Mouse (Mus musculus) heart, embryonic 12.5 days (tissue): ENCODE data around the gene H2-Q4. TPM values are rescaled to one million over a fixed set of nuclear protein-coding genes. Genes with fewer than 3 reads are reported as not detected.
A peak's percentile ranks its signal among the peaks of the same experiment; 100 is the strongest.
"Not testable (repeated sequence)": the region's sequence is repeated elsewhere in the genome, so short reads cannot be mapped to it uniquely, and the experiment has no call there.

Source experiments
- ATAC-seq: fragments of 200-750 bp; cut with Nextera tagmentation; 2 replicates; pipeline ENCODE4 v1.8.0; 2017; ENCODE audit warnings: moderate TSS enrichment, moderate library complexity; ENCODE audit not compliant: insufficient number of reproducible peaks, low FRiP score
- H3K27ac ChIP-seq: fragments of 300-500 bp; sonication (generic); 2 replicates; pipeline ENCODE4 v1.5.1; 2016; ENCODE audit warnings: mild to moderate bottlenecking, moderate library complexity; ENCODE audit not compliant: poor library complexity, severe bottlenecking
- H3K27me3 ChIP-seq: fragments of 300-500 bp; sonication (generic); replicated peaks from 2 replicates; pipeline ENCODE4 v1.6.1; 2016; ENCODE audit warnings: mild to moderate bottlenecking, moderate library complexity
- H3K36me3 ChIP-seq: fragments of 300-500 bp; sonication (generic); 2 replicates; pipeline ENCODE4 v1.6.1; 2016; ENCODE audit warnings: mild to moderate bottlenecking, moderate library complexity
- H3K4me1 ChIP-seq: fragments of 300-500 bp; sonication (generic); replicated peaks from 2 replicates; pipeline ENCODE4 v1.6.1; 2016; ENCODE audit warnings: mild to moderate bottlenecking
- H3K4me2 ChIP-seq: fragments of 300-500 bp; sonication (generic); 2 replicates; pipeline ENCODE4 v1.6.1; 2016; ENCODE audit warnings: mild to moderate bottlenecking, moderate library complexity
- H3K4me3 ChIP-seq: fragments of 300-500 bp; sonication (generic); 2 replicates; pipeline ENCODE4 v1.5.1; 2016; ENCODE audit warnings: mild to moderate bottlenecking
- H3K9ac ChIP-seq: fragments of 300-500 bp; sonication (generic); 2 replicates; pipeline ENCODE4 v1.6.1; 2016; ENCODE audit warnings: mild to moderate bottlenecking, moderate library complexity
- H3K9me3 ChIP-seq: fragments of 300-500 bp; sonication (generic); replicated peaks from 2 replicates; pipeline ENCODE4 v1.6.1; 2016; ENCODE audit warnings: mild to moderate bottlenecking, moderate library complexity
- WGBS: fragments of 180-500 bp; shearing (Covaris S2); methylation state at CpG from one replicate; pipeline ENCODE4 v1.1.7; 2016; 5-methylcytosine and 5-hydroxymethylcytosine counted together
- polyA plus RNA-seq: library from polyadenylated mRNA; unstranded; fragments of >200 nt; fragmentation: Nextera tagmentation; extraction: Ambion mirVana; gene quantifications from 2 replicates; pipeline ENCODE4 v1.2.1, GENCODE M21; 2016

H2-Q4 gene
- polyA plus RNA-seq, 1 experiment from 2014 or later = 1.9 TPM

GRCm38 (mm10) chr17:35379729-35380451, 473 bp downstream of the H2-Q4 start:
- peaks cover 10% of the 10 kb centered on the region; the same call in 1 of the 2 replicates for H3K27me3 ChIP-seq
- 0 out of 2 replicates have a peak, but pooled peaks cover 11% of the 10 kb centered on the region for H3K9me3 ChIP-seq
- H3K9ac ChIP-seq = peak overlapping the region; percentile 68
- no peak overlapping the region for H3K27ac ChIP-seq
- ATAC-seq = peak; percentile 66
- peak overlapping the region; percentile 99 for H3K4me2 ChIP-seq
- H3K36me3 ChIP-seq = no peaks in the 10 kb centered on the region
- WGBS = 2% methylated on average over 69 of the region's 70 CpGs
- peak overlapping the region; percentile 62 for H3K4me3 ChIP-seq
- H3K4me1 ChIP-seq = no peaks in the 10 kb centered on the region

- not testable (repeated sequence) for ATAC-seq, H3K4me1 ChIP-seq, H3K9me3 ChIP-seq, H3K4me2 ChIP-seq, H3K9ac ChIP-seq, H3K27ac ChIP-seq, H3K4me3 ChIP-seq, H3K36me3 ChIP-seq, H3K27me3 ChIP-seq
- 8% methylated on average over 7 of the region's 7 CpGs for WGBS
Measured at GRCm38 (mm10) chr17:35389796-35390195, 10.4 kb downstream of the H2-Q4 start.

- H3K27ac ChIP-seq, H3K9me3 ChIP-seq: not testable (repeated sequence)
- 52% methylated on average over 2 of the region's 2 CpGs for WGBS
Measured at GRCm38 (mm10) chr17:35392671-35393070, 13.3 kb downstream of the H2-Q4 start.

GRCm38 (mm10) chr17:35393864-35394800, 14.7 kb downstream of the H2-Q4 start:
- not testable (repeated sequence) for H3K4me1 ChIP-seq, H3K27ac ChIP-seq, H3K36me3 ChIP-seq, H3K9me3 ChIP-seq, H3K9ac ChIP-seq
- Histone ChIP-seq H3K4me2 (peak overlapping the region; percentile 65), H3K4me3 (peak overlapping the region; percentile 38), H3K27me3 (peaks cover 18% of the 10 kb centered on the region)
- WGBS = 4% methylated on average over 51 of the region's 75 CpGs
- 0 out of 2 replicates have a peak, but pooled peaks have one; percentile 39 for ATAC-seq

More at GRCm38 (mm10) chr17:35392671-35393070, 13.3 kb downstream of the H2-Q4 start:
- peaks cover 18% of the 10 kb centered on the region for H3K27me3 ChIP-seq
- not testable (repeated sequence) for H3K9ac ChIP-seq, H3K36me3 ChIP-seq, H3K4me1 ChIP-seq, H3K4me2 ChIP-seq, H3K4me3 ChIP-seq, ATAC-seq

GRCm38 (mm10) chr17:35396956-35397355, 17.5 kb downstream of the H2-Q4 start:
- H3K27me3 ChIP-seq = peaks cover 14% of the 10 kb centered on the region
- WGBS = 74% methylated on average over 2 of the region's 2 CpGs
- not testable (repeated sequence) for H3K4me1 ChIP-seq, ATAC-seq, H3K27ac ChIP-seq, H3K9ac ChIP-seq, H3K4me3 ChIP-seq, H3K36me3 ChIP-seq, H3K4me2 ChIP-seq, H3K9me3 ChIP-seq

- H3K4me3 ChIP-seq, H3K27me3 ChIP-seq, H3K36me3 ChIP-seq, H3K9ac ChIP-seq, H3K4me1 ChIP-seq, H3K9me3 ChIP-seq, ATAC-seq, H3K4me2 ChIP-seq, H3K27ac ChIP-seq: not testable (repeated sequence)
- no CpG with 5 or more reads among the region's 1 CpGs for WGBS
Measured at GRCm38 (mm10) chr17:35413057-35413456, 33.6 kb downstream of the H2-Q4 start.

GRCm38 (mm10) chr17:35415273-35416129, 36.1 kb downstream of the H2-Q4 start:
- not testable (repeated sequence) for H3K9ac ChIP-seq, ATAC-seq
- 68% methylated on average over 3 of the region's 10 CpGs for WGBS

GRCm38 (mm10) chr17:35418772-35419171, 39.4 kb downstream of the H2-Q4 start:
- peaks cover 5% of the 10 kb centered on the region; the same call in 1 of the 2 replicates for H3K9me3 ChIP-seq
- no peak for ATAC-seq
- 75% methylated on average over 7 of the region's 7 CpGs for WGBS

More at GRCm38 (mm10) chr17:35415273-35416129, 36.1 kb downstream of the H2-Q4 start:
- H3K4me1 ChIP-seq, H3K9me3 ChIP-seq, H3K36me3 ChIP-seq, H3K27ac ChIP-seq, H3K4me3 ChIP-seq, H3K4me2 ChIP-seq: not testable (repeated sequence)
- H3K27me3 ChIP-seq = peaks cover 16% of the 10 kb centered on the region

GRCm38 (mm10) chr17:35419564-35419963, 40.1 kb downstream of the H2-Q4 start:
- H3K36me3 ChIP-seq, H3K4me3 ChIP-seq, H3K4me1 ChIP-seq, ATAC-seq, H3K9ac ChIP-seq, H3K27ac ChIP-seq, H3K9me3 ChIP-seq, H3K4me2 ChIP-seq: not testable (repeated sequence)
- H3K27me3 ChIP-seq = peaks cover 37% of the 10 kb centered on the region
- WGBS = 60% methylated on average over 4 of the region's 4 CpGs

More at GRCm38 (mm10) chr17:35418772-35419171, 39.4 kb downstream of the H2-Q4 start:
- Histone ChIP-seq H3K4me2 (no peak overlapping the region), H3K27ac (no peak overlapping the region), H3K36me3 (no peaks in the 10 kb centered on the region), H3K27me3 (peaks cover 33% of the 10 kb centered on the region), H3K4me1 (no peaks in the 10 kb centered on the region), H3K4me3 (no peak overlapping the region), H3K9ac (no peak overlapping the region)

- peaks cover 43% of the 10 kb centered on the region for H3K27me3 ChIP-seq
- H3K4me3 ChIP-seq, H3K9me3 ChIP-seq, H3K4me1 ChIP-seq, H3K9ac ChIP-seq, H3K4me2 ChIP-seq, H3K27ac ChIP-seq, ATAC-seq, H3K36me3 ChIP-seq: not testable (repeated sequence)
- WGBS = 12% methylated on average over 11 of the region's 11 CpGs
Measured at GRCm38 (mm10) chr17:35420206-35420810, 40.9 kb downstream of the H2-Q4 start.
